8 mouse cellular contexts compared by ENCODE assay signal in genomic region chr1:74393010-74393409, GRCm38 (mm10). TPM values are rescaled to one million over a fixed set of nuclear protein-coding genes. Genes with fewer than 3 reads are reported as not detected.
A peak's percentile ranks its signal among the peaks of the same experiment; 100 is the strongest.
DNase-seq lines count a peak whose midpoint lies in the region; ATAC-seq and TF ChIP-seq lines count a peak whose summit lies in the region.

No protein-coding gene starts in this region.

- no peaks in the 10 kb centered on the region for H3K27me3 ChIP-seq in embryonic facial prominence, embryonic 12.5 days
- H3K27me3 ChIP-seq in intestine, embryonic 15.5 days (replicated peaks) = no peaks in the 10 kb centered on the region
- no peaks in the 10 kb centered on the region for H3K27me3 ChIP-seq in myocyte (ENCODE audit: control insufficient read depth, insufficient read depth, insufficient read length)

- peaks cover 32% of the 10 kb centered on the region for H3K4me1 ChIP-seq in embryonic facial prominence, embryonic 12.5 days
- H3K4me1 ChIP-seq in intestine, embryonic 15.5 days (replicated peaks) = peaks cover 44% of the 10 kb centered on the region

- peak overlapping the region; percentile 95 for H3ac ChIP-seq in myocyte (ENCODE audit: control insufficient read depth, insufficient read length)

- peak; percentile 39 for TF ChIP-seq CTCF in layer of hippocampus, adult 2 months (conservative IDR thresholded peaks at IDR 0.05)

- ATAC-seq in embryonic facial prominence, embryonic 12.5 days (ENCODE audit: insufficient number of reproducible peaks, insufficient read depth, low FRiP score, low TSS enrichment) = no peak
- ATAC-seq in intestine, embryonic 15.5 days = no peak

- peak overlapping the region; percentile 97 for H3K9ac ChIP-seq in embryonic facial prominence, embryonic 12.5 days
- H3K9ac ChIP-seq in intestine, embryonic 15.5 days = peak overlapping the region; percentile 84

- peaks cover 22% of the 10 kb centered on the region for H3K36me3 ChIP-seq in embryonic facial prominence, embryonic 12.5 days
- H3K36me3 ChIP-seq in intestine, embryonic 15.5 days = peaks cover 13% of the 10 kb centered on the region; the same call in 1 of the 2 replicates
- no peaks in the 10 kb centered on the region for H3K36me3 ChIP-seq in myocyte (ENCODE audit: control insufficient read depth, insufficient read depth)

- H3K4me3 ChIP-seq in layer of hippocampus, adult 2 months = peak overlapping the region; percentile 61
- peak overlapping the region; percentile 80 for H3K4me3 ChIP-seq in embryonic facial prominence, embryonic 12.5 days
- H3K4me3 ChIP-seq in intestine, embryonic 15.5 days (replicated peaks) = peak overlapping the region; percentile 85
- H3K4me3 ChIP-seq in myocyte = peak overlapping the region; percentile 55

- no peaks in the 10 kb centered on the region for H3K9me3 ChIP-seq in embryonic facial prominence, embryonic 12.5 days
- H3K9me3 ChIP-seq in intestine, embryonic 15.5 days = no peaks in the 10 kb centered on the region

- peak overlapping the region; percentile 95; the same call in 1 of the 2 replicates for H3K27ac ChIP-seq in layer of hippocampus, adult 2 months
- peak overlapping the region; percentile 98 for H3K27ac ChIP-seq in embryonic facial prominence, embryonic 12.5 days
- H3K27ac ChIP-seq in intestine, embryonic 15.5 days = peak overlapping the region; percentile 99

- H3K4me2 ChIP-seq in embryonic facial prominence, embryonic 12.5 days (replicated peaks) = peak overlapping the region; percentile 93
- H3K4me2 ChIP-seq in intestine, embryonic 15.5 days (replicated peaks) = peak overlapping the region; percentile 94
- H3K4me2 ChIP-seq in myocyte (ENCODE audit: low read depth) = peak overlapping the region; percentile 84

- WGBS in embryonic facial prominence, embryonic 12.5 days = 41% methylated on average over 7 of the region's 7 CpGs
- WGBS in intestine, embryonic 15.5 days = 36% methylated on average over 7 of the region's 7 CpGs

- no peak for DNase-seq in layer of hippocampus, adult 2 months (ENCODE audit: low spot score in 2 of 2)
- DNase-seq in layer of hippocampus, adult 11-12 months (ENCODE audit: low spot score) = no peak
- no peak for DNase-seq in right cerebral cortex, postnatal 25 days
- DNase-seq in layer of hippocampus, adult 9-10 months (ENCODE audit: low spot score) = no peak
- no peak for DNase-seq in adrenal gland, adult 8-10 months

- peaks cover 18% of the 10 kb centered on the region for H3K79me2 ChIP-seq in myocyte (ENCODE audit: control insufficient read depth, insufficient read depth)

- no peak for TF ChIP-seq POLR2A in myocyte (IDR thresholded peaks at IDR 0.05; ENCODE audit: insufficient read length, low read depth)

TF ChIP-seq in myocyte, 11 proteins besides CTCF, POLR2A, EP300 and RAD21:
- TF ChIP-seq TCF3 (IDR thresholded peaks at IDR 0.05; ENCODE audit: insufficient read length, low read depth) (no peak), USF1 (IDR thresholded peaks at IDR 0.05; ENCODE audit: low read depth) (no peak), MAX (IDR thresholded peaks at IDR 0.05; ENCODE audit: low read depth) (no peak), E2F4 (IDR thresholded peaks at IDR 0.05; ENCODE audit: insufficient read depth) (no peak), MYOG (IDR thresholded peaks at IDR 0.05; ENCODE audit: control insufficient read depth in 1 of 3, insufficient read depth in 1 of 3, insufficient read length in 2 of 3, low read depth in 2 of 3) (no peak)

RNA-seq across cellular contexts. Expression of gene Ctdsp1, which starts 1.7 kb away (rescaled TPM):
- total RNA-seq in layer of hippocampus, adult 2 months (2021) = 10 to 100 TPM; 26.4 to 28.8 TPM
- polyA plus RNA-seq in embryonic facial prominence, embryonic 12.5 days (2016; fragmentation: Nextera tagmentation; extraction: Ambion mirVana) = 75.7 and 78.9 TPM in 2 replicates
- polyA plus RNA-seq in intestine, embryonic 15.5 days (2015; fragmentation: Nextera tagmentation; extraction: Ambion mirVana) = 75.4 and 78.7 TPM in 2 replicates
- polyA plus RNA-seq in myocyte (2012; fragmentation: generic; extraction: Trizol) = 64.0 TPM
- total RNA-seq in adrenal gland, adult 8-10 months (2022) = 100 to 1,000 TPM; 141 to 175 (median 160) TPM

RNA-seq across cellular contexts. Expression of gene Vil1, which starts 16.2 kb away (rescaled TPM):
- total RNA-seq in layer of hippocampus, adult 2 months (2021) = under 1 TPM; 0.49 to 0.72 TPM
- 0.23 and 0.24 TPM in 2 replicates for polyA plus RNA-seq in embryonic facial prominence, embryonic 12.5 days (2016; fragmentation: Nextera tagmentation; extraction: Ambion mirVana)
- 135 and 146 TPM in 2 replicates for polyA plus RNA-seq in intestine, embryonic 15.5 days (2015; fragmentation: Nextera tagmentation; extraction: Ambion mirVana)
- polyA plus RNA-seq in myocyte (2012; fragmentation: generic; extraction: Trizol) = 0.02 TPM
- total RNA-seq in adrenal gland, adult 8-10 months (2022) = 1 to 10 TPM in 3 of 4 experiments, under 1 TPM in 1; 0.96 to 4.1 (median 2.6) TPM

RNA-seq across cellular contexts. Expression of gene Slc11a1, which starts 18.0 kb away (rescaled TPM):
- 1 to 10 TPM; 3.1 to 3.9 TPM for total RNA-seq in layer of hippocampus, adult 2 months (2021)
- 4.1 and 5.0 TPM in 2 replicates for polyA plus RNA-seq in embryonic facial prominence, embryonic 12.5 days (2016; fragmentation: Nextera tagmentation; extraction: Ambion mirVana)
- 6.4 and 6.7 TPM in 2 replicates for polyA plus RNA-seq in intestine, embryonic 15.5 days (2015; fragmentation: Nextera tagmentation; extraction: Ambion mirVana)
- 1.0 TPM for polyA plus RNA-seq in myocyte (2012; fragmentation: generic; extraction: Trizol)
- total RNA-seq in adrenal gland, adult 8-10 months (2022) = 10 to 100 TPM; 12.9 to 29.1 (median 19.7) TPM

RNA-seq across cellular contexts. Expression of gene Catip, which starts 31.1 kb away (rescaled TPM):
- total RNA-seq in layer of hippocampus, adult 2 months (2021) = 1 to 10 TPM; 1.1 to 1.8 TPM
- polyA plus RNA-seq in embryonic facial prominence, embryonic 12.5 days (2016; fragmentation: Nextera tagmentation; extraction: Ambion mirVana) = 0.93 and 0.98 TPM in 2 replicates
- 0.39 and 0.53 TPM in 2 replicates for polyA plus RNA-seq in intestine, embryonic 15.5 days (2015; fragmentation: Nextera tagmentation; extraction: Ambion mirVana)
- 0.10 TPM for polyA plus RNA-seq in myocyte (2012; fragmentation: generic; extraction: Trizol)
- total RNA-seq in adrenal gland, adult 8-10 months (2022) = 1 to 10 TPM in 2 of 4 experiments, under 1 TPM in 2; 0.21 to 1.4 (median 0.81) TPM

Comparison
In these comparisons a context has a peak if more than half of its experiments do, and no peak if none do; other contexts are left out.
1. RNA of gene Vil1, which starts 16.2 kb away (polyA plus RNA-seq): 135 to 146 TPM in intestine, embryonic 15.5 days; 0.23 to 0.24 TPM in embryonic facial prominence, embryonic 12.5 days and 0.02 TPM in myocyte (single experiment); every median in the first group is over 100 times any median in the second.
2. Peak in every context shown above with its lines, with median percentiles within 50 percentile points of each other: H3K27ac ChIP-seq, H3K4me3 ChIP-seq and H3K4me2 ChIP-seq.